Mouse (Mus musculus) forebrain, embryonic 14.5 days (tissue): Measurements from ENCODE around the gene Mrpl12. TPM values are rescaled to one million over a fixed set of nuclear protein-coding genes. Genes with fewer than 3 reads are reported as not detected.
"Not testable (repeated sequence)": the region's sequence is repeated elsewhere in the genome, so short reads cannot be mapped to it uniquely, and the experiment has no call there.

Experiments
- ATAC-seq: fragments of 200-750 bp; cut with Nextera tagmentation; 2 replicates; pipeline ENCODE4 v1.8.0; 2017; ENCODE audit warnings: mild to moderate bottlenecking, moderate library complexity
- DNase-seq: peaks from one replicate; pipeline ENCODE4 v3.0.0-alpha.2; 2015; ENCODE audit warnings: low spot score
- H3K27ac ChIP-seq: fragments of 300-500 bp; sonication (generic); 2 replicates; pipeline ENCODE4 v1.5.1; 2014; ENCODE audit warnings: low read depth, mild to moderate bottlenecking, control low read depth, low read length, moderate library complexity
- H3K27me3 ChIP-seq: fragments of 300-500 bp; sonication (generic); replicated peaks from 2 replicates; pipeline ENCODE4 v1.6.1; 2014; ENCODE audit warnings: low read length, control low read depth, mixed read lengths; ENCODE audit not compliant: control insufficient read depth, insufficient read depth
- H3K36me3 ChIP-seq: fragments of 300-500 bp; sonication (generic); 2 replicates; pipeline ENCODE4 v1.6.1; 2014; ENCODE audit warnings: low read length, control low read depth; ENCODE audit not compliant: control insufficient read depth, insufficient read depth
- H3K4me1 ChIP-seq: fragments of 300-500 bp; sonication (generic); 2 replicates; pipeline ENCODE4 v1.6.1; 2014; ENCODE audit warnings: antibody characterized with exemption, low read length, control low read depth; ENCODE audit not compliant: control insufficient read depth, insufficient read depth
- H3K4me2 ChIP-seq: fragments of 300-500 bp; sonication (generic); 2 replicates; pipeline ENCODE4 v1.6.1; 2014; ENCODE audit warnings: mild to moderate bottlenecking, control low read depth, low read length
- H3K4me3 ChIP-seq: fragments of 300-500 bp; sonication (generic); 2 replicates; pipeline ENCODE4 v1.5.1; 2014; ENCODE audit warnings: low read depth, low read length, control low read depth
- H3K9ac ChIP-seq: fragments of 300-500 bp; sonication (generic); 2 replicates; pipeline ENCODE4 v1.6.1; 2014; ENCODE audit warnings: mild to moderate bottlenecking, low read length, control low read depth, moderate library complexity
- H3K9me3 ChIP-seq: fragments of 300-500 bp; sonication (generic); replicated peaks from 2 replicates; pipeline ENCODE4 v1.6.1; 2016; ENCODE audit warnings: low read length, control low read depth, mixed read lengths; ENCODE audit not compliant: control insufficient read depth
- WGBS: fragments of 180-500 bp; shearing (Covaris S2); extraction: QIAGEN DNeasy Blood & Tissue Kit; methylation state at CpG from one replicate; pipeline ENCODE4 v1.1.7; 2014; 5-methylcytosine and 5-hydroxymethylcytosine counted together
- polyA plus RNA-seq: library from polyadenylated mRNA; unstranded; fragments of >200 nt; fragmentation: Nextera tagmentation; extraction: Ambion mirVana; gene quantifications from 2 replicates; pipeline ENCODE4 v1.2.1, GENCODE M21; 2014

Gene Mrpl12
- polyA plus RNA-seq, 1 experiment from 2014 or later, result 155 TPM

- H3K9me3 ChIP-seq, result no peaks in the 10 kb centered on the region
- no peaks in the 10 kb centered on the region for H3K27me3 ChIP-seq
- peaks cover 6% of the 10 kb centered on the region for H3K4me1 ChIP-seq
- H3K36me3 ChIP-seq, result no peaks in the 10 kb centered on the region
- ATAC-seq, result no peak
- WGBS, result 84% methylated on average over 9 of the region's 9 CpGs
- no peak overlapping the region for H3K4me3 ChIP-seq
- no peak for DNase-seq
- H3K27ac ChIP-seq, result no peak overlapping the region
- H3K9ac ChIP-seq, result no peak overlapping the region
- no peak overlapping the region for H3K4me2 ChIP-seq
Observed at GRCm38 (mm10) chr11:120508290-120508870, 24.0 kb downstream of the Mrpl12 start.

DNA sequence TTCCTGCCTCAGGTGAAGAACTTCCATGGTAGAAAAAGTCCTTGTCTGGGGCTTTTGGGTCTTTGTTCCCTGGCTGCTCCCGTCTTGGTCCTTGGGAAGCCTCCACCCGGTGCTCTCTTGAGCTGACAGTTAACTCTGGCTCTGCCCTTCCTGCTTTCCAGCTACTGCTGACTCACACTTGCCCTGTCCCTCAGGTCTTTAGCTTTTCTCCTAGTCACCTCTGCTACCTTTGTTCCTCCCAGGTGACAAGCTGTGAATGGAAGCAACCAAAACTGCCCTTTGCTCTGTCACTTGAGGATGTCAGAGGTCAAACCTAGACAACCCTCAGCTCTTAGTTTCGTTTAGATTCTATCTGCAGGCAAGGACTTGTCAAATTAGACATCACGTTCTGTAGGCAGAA lies 25.5 kb downstream of the Mrpl12 start:
- Histone ChIP-seq H3K4me3 (no peak overlapping the region), H3K4me1 (peaks cover 6% of the 10 kb centered on the region), H3K9me3 (no peaks in the 10 kb centered on the region), H3K36me3 (no peaks in the 10 kb centered on the region), H3K9ac (no peak overlapping the region), H3K27me3 (no peaks in the 10 kb centered on the region), H3K27ac (no peak overlapping the region), H3K4me2 (no peak overlapping the region)
- ATAC-seq (no peak), DNase-seq (no peak)
- WGBS, result 27% methylated on average over 4 of the region's 4 CpGs

GRCm38 (mm10) chr11:120510375-120511030 lies 26.1 kb downstream of the Mrpl12 start:
- Histone ChIP-seq H3K36me3 (no peaks in the 10 kb centered on the region), H3K9me3 (no peaks in the 10 kb centered on the region), H3K4me2 (peak overlapping the region; percentile 34), H3K27ac (no peak overlapping the region), H3K27me3 (no peaks in the 10 kb centered on the region), H3K9ac (peak overlapping the region; percentile 43; the same call in 1 of the 2 replicates), H3K4me1 (peaks cover 6% of the 10 kb centered on the region), H3K4me3 (no peak overlapping the region)
- ATAC-seq, result no peak
- DNase-seq, result no peak
- 5% methylated on average over 16 of the region's 16 CpGs for WGBS

GRCm38 (mm10) chr11:120512790-120513453 lies 28.5 kb downstream of the Mrpl12 start:
- peak; percentile 36 for DNase-seq

GRCm38 (mm10) chr11:120514262-120514661 lies 29.8 kb downstream of the Mrpl12 start:
- H3K4me1 ChIP-seq, H3K27ac ChIP-seq, H3K27me3 ChIP-seq, H3K9ac ChIP-seq, H3K4me2 ChIP-seq, H3K9me3 ChIP-seq, H3K4me3 ChIP-seq, ATAC-seq, H3K36me3 ChIP-seq, DNase-seq: not testable (repeated sequence)
- 84% methylated on average over 2 of the region's 2 CpGs for WGBS

More at GRCm38 (mm10) chr11:120512790-120513453, 28.5 kb downstream of the Mrpl12 start:
- Histone ChIP-seq H3K4me2 (no peak overlapping the region), H3K4me1 (peaks cover 6% of the 10 kb centered on the region), H3K9me3 (no peaks in the 10 kb centered on the region), H3K36me3 (no peaks in the 10 kb centered on the region), H3K27ac (no peak overlapping the region), H3K9ac (no peak overlapping the region), H3K27me3 (no peaks in the 10 kb centered on the region), H3K4me3 (no peak overlapping the region)
- ATAC-seq, result no peak
- 56% methylated on average over 6 of the region's 6 CpGs for WGBS

- Histone ChIP-seq H3K4me1 (peaks cover 2% of the 10 kb centered on the region), H3K4me3 (no peak overlapping the region), H3K9me3 (no peaks in the 10 kb centered on the region), H3K36me3 (no peaks in the 10 kb centered on the region), H3K27ac (no peak overlapping the region), H3K4me2 (no peak overlapping the region), H3K27me3 (no peaks in the 10 kb centered on the region), H3K9ac (no peak overlapping the region)
- ATAC-seq (peak; percentile 23; the same call in 1 of the 2 replicates), DNase-seq (peak; percentile 79)
- 16% methylated on average over 17 of the region's 17 CpGs for WGBS
Observed at GRCm38 (mm10) chr11:120515611-120516010, 31.2 kb downstream of the Mrpl12 start.

- no peak overlapping the region for H3K27ac ChIP-seq
- H3K9ac ChIP-seq, result no peak overlapping the region
- H3K36me3 ChIP-seq, result no peaks in the 10 kb centered on the region
- H3K4me1 ChIP-seq, result no peaks in the 10 kb centered on the region
- no peaks in the 10 kb centered on the region for H3K27me3 ChIP-seq
- no peaks in the 10 kb centered on the region for H3K9me3 ChIP-seq
- no peak overlapping the region for H3K4me3 ChIP-seq
- no peak overlapping the region for H3K4me2 ChIP-seq
- no peak for DNase-seq
- ATAC-seq, result no peak
- WGBS, result 68% methylated on average over 4 of the region's 4 CpGs
Observed at GRCm38 (mm10) chr11:120517147-120517546, 32.7 kb downstream of the Mrpl12 start.

GRCm38 (mm10) chr11:120518027-120518426 lies 33.6 kb downstream of the Mrpl12 start:
- Histone ChIP-seq H3K36me3 (no peaks in the 10 kb centered on the region), H3K4me3 (no peak overlapping the region), H3K4me2 (no peak overlapping the region), H3K9ac (no peak overlapping the region), H3K4me1 (no peaks in the 10 kb centered on the region), H3K9me3 (no peaks in the 10 kb centered on the region), H3K27ac (no peak overlapping the region), H3K27me3 (no peaks in the 10 kb centered on the region)
- DNase-seq (no peak), ATAC-seq (no peak)
- WGBS, result 67% methylated on average over 6 of the region's 6 CpGs

GRCm38 (mm10) chr11:120518558-120518957 lies 34.1 kb downstream of the Mrpl12 start:
- no peaks in the 10 kb centered on the region for H3K27me3 ChIP-seq
- DNase-seq (no peak), ATAC-seq (no peak)
- no peaks in the 10 kb centered on the region for H3K4me1 ChIP-seq
- H3K9ac ChIP-seq, result no peak overlapping the region
- no peak overlapping the region for H3K27ac ChIP-seq
- H3K4me2 ChIP-seq, result no peak overlapping the region
- no peaks in the 10 kb centered on the region for H3K36me3 ChIP-seq
- H3K9me3 ChIP-seq, result no peaks in the 10 kb centered on the region
- H3K4me3 ChIP-seq, result no peak overlapping the region
- 70% methylated on average over 6 of the region's 6 CpGs for WGBS
